Mouse (Mus musculus) heart, adult 11 months (tissue): ENCODE results near the gene Safb.

Experiments
- DNase-seq: peaks from one replicate; pipeline ENCODE4 v3.0.0; 2022

Gene Safb

GRCm38 (mm10) chr17:56561866-56562265, 22.8 kb upstream of the Safb start:
- no peak for DNase-seq

GRCm38 (mm10) chr17:56566293-56566692, 18.3 kb upstream of the Safb start:
- no peak for DNase-seq

- no peak for DNase-seq
These were observed 17.7 kb upstream of the Safb start for GRCm38 (mm10) chr17:56566918-56567317.

GRCm38 (mm10) chr17:56567370-56567769, 17.3 kb upstream of the Safb start:
- no peak for DNase-seq

GRCm38 (mm10) chr17:56570287-56570686, 14.3 kb upstream of the Safb start:
- DNase-seq, result no peak

- DNase-seq, result no peak
These were observed 12.5 kb upstream of the Safb start for GRCm38 (mm10) chr17:56572154-56572553.

- DNase-seq, result no peak
These were observed 11.7 kb upstream of the Safb start for GRCm38 (mm10) chr17:56572939-56573338.

- DNase-seq, result no peak
These were observed 1.6 kb upstream of the Safb start for GRCm38 (mm10) chr17:56583071-56583470.

- DNase-seq, result peak; percentile 97
These were observed 891 bp upstream of the Safb start for GRCm38 (mm10) chr17:56583611-56584256.

GRCm38 (mm10) chr17:56585171-56585821, 671 bp downstream of the Safb start:
- peak; percentile 97 for DNase-seq

- DNase-seq, result peak; percentile 90
These were observed 3.1 kb downstream of the Safb start for GRCm38 (mm10) chr17:56587773-56588172.

- peak; percentile 91 for DNase-seq
These were observed 4.3 kb downstream of the Safb start for GRCm38 (mm10) chr17:56588921-56589320.

GRCm38 (mm10) chr17:56592553-56592952, 7.9 kb downstream of the Safb start:
- DNase-seq, result no peak

GRCm38 (mm10) chr17:56593527-56594271, 9.1 kb downstream of the Safb start:
- DNase-seq, result peak; percentile 97

- peak; percentile 89 for DNase-seq
These were observed 18.8 kb downstream of the Safb start for GRCm38 (mm10) chr17:56603186-56604069.

GRCm38 (mm10) chr17:56604070-56604380, 19.4 kb downstream of the Safb start:
- peak; percentile 87 for DNase-seq

GRCm38 (mm10) chr17:56604422-56604821, 19.8 kb downstream of the Safb start:
- DNase-seq, result no peak

GRCm38 (mm10) chr17:56605431-56605830, 20.8 kb downstream of the Safb start:
- DNase-seq, result peak; percentile 92

- DNase-seq, result peak; percentile 92
These were observed 23.0 kb downstream of the Safb start for GRCm38 (mm10) chr17:56607521-56608062.

GRCm38 (mm10) chr17:56608699-56609098, 24.1 kb downstream of the Safb start:
- DNase-seq, result peak; percentile 95

GRCm38 (mm10) chr17:56609452-56610171, 25.0 kb downstream of the Safb start, which contains the start of gene 2410015M20Rik:
Gene 2410015M20Rik (minus strand): TSS chr17:56609771.
- peak; percentile 100 for DNase-seq

GRCm38 (mm10) chr17:56611323-56611722, 26.7 kb downstream of the Safb start:
- peak; percentile 88 for DNase-seq
